Mouse (Mus musculus) liver, embryonic 16.5 days (tissue): ENCODE measurements around the gene Bag1. TPM values are rescaled to one million over a fixed set of nuclear protein-coding genes. Genes with fewer than 3 reads are reported as not detected.

Experiments used
- ATAC-seq: fragments of 200-750 bp; cut with Nextera tagmentation; 2 replicates; pipeline ENCODE4 v1.8.0; 2017; ENCODE audit warnings: low read depth, mild to moderate bottlenecking, moderate number of reproducible peaks, moderate library complexity
- H3K27ac ChIP-seq: fragments of 300-500 bp; sonication (generic); 2 replicates; pipeline ENCODE4 v1.5.1; 2014; ENCODE audit warnings: mild to moderate bottlenecking, low read length
- H3K27me3 ChIP-seq: fragments of 300-500 bp; sonication (generic); 2 replicates; pipeline ENCODE4 v1.6.1; 2014; ENCODE audit warnings: low read depth, low read length, mixed read lengths; ENCODE audit not compliant: control insufficient read depth, insufficient read depth
- H3K36me3 ChIP-seq: fragments of 300-500 bp; sonication (generic); 2 replicates; pipeline ENCODE4 v1.6.1; 2014; ENCODE audit warnings: mild to moderate bottlenecking; ENCODE audit not compliant: control insufficient read depth, insufficient read depth
- H3K4me1 ChIP-seq: fragments of 300-500 bp; sonication (generic); 2 replicates; pipeline ENCODE4 v1.6.1; 2014; ENCODE audit warnings: low read depth, low read length, mixed read lengths; ENCODE audit not compliant: control insufficient read depth
- H3K4me2 ChIP-seq: fragments of 300-500 bp; sonication (generic); 2 replicates; pipeline ENCODE4 v1.6.1; 2014; ENCODE audit warnings: low read depth, low read length, mixed read lengths
- H3K4me3 ChIP-seq: fragments of 300-500 bp; sonication (generic); 2 replicates; pipeline ENCODE4 v1.5.1; 2014; ENCODE audit warnings: low read depth, mild to moderate bottlenecking, low read length
- H3K9ac ChIP-seq: fragments of 300-500 bp; sonication (generic); 2 replicates; pipeline ENCODE4 v1.6.1; 2014; ENCODE audit warnings: low read depth, low read length
- H3K9me3 ChIP-seq: fragments of 300-500 bp; sonication (generic); replicated peaks from 2 replicates; pipeline ENCODE4 v1.6.1; 2016; ENCODE audit warnings: low read length; ENCODE audit not compliant: control insufficient read depth
- WGBS: fragments of 180-500 bp; shearing (Covaris S2); extraction: QIAGEN DNeasy Blood & Tissue Kit; methylation state at CpG from one replicate; pipeline ENCODE4 v1.1.7; 2014; ENCODE audit not compliant: insufficient replicate concordance; 5-methylcytosine and 5-hydroxymethylcytosine counted together
- microRNA-seq: library from miRNA; unstranded; fragments of <30 nt; microRNA quantifications from one replicate; pipeline ENCODE4, GENCODE M21; 2016
- polyA plus RNA-seq: library from polyadenylated mRNA; unstranded; fragments of >200 nt; fragmentation: Nextera tagmentation; extraction: Ambion mirVana; gene quantifications from 2 replicates; pipeline ENCODE4 v1.2.1, GENCODE M21; 2015

Bag1 gene
- polyA plus RNA-seq, 1 experiment from 2014 or later = 99.7 TPM

DNA sequence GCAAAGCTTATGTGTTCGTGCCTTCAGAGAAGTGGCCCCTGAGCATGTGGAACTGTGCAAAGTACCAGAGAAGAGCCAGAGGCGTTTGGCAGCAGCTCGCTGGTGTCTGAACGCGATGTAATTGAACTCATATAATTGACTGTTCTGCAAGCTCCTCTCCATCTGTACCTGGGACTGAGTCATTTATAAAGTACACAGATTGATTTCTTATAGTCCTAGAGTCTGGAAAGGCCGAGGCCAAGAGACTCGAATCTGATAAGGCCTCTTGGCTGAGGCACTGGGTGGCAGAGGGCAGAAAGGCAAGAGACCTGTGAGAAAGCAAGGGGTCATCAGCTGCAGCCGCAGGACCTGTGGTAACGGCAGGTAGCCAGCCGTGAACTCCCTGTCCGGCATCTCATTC lies 59.3 kb downstream of the Bag1 start:
- Histone ChIP-seq H3K4me1 (no peaks in the 10 kb centered on the region; the same call in 1 of the 2 replicates), H3K36me3 (no peaks in the 10 kb centered on the region), H3K27ac (no peak overlapping the region), H3K4me3 (no peak overlapping the region), H3K4me2 (no peak overlapping the region), H3K9ac (no peak overlapping the region), H3K9me3 (no peaks in the 10 kb centered on the region), H3K27me3 (no peaks in the 10 kb centered on the region)
- 66% methylated on average over 11 of the region's 11 CpGs for WGBS
- ATAC-seq = no peak

Small RNA genes lying within 50 kb of the gene (microRNA-seq; reads per million reads assigned to microRNA genes)
- gene Mir3094 = 3.2 reads per million, percentile 10 among the genes with 10 or more reads in this experiment

Other genes with a start within 250 kb of the Bag1 start
- gene Aptx, start 245.1 kb downstream of the Bag1 start, polyA plus RNA-seq = 7.9 and 8.1 TPM in 2 replicates
- 103 and 120 TPM in 2 replicates for gene Dnaja1, start 226.1 kb downstream of the Bag1 start, polyA plus RNA-seq
- gene Smu1, start 190.4 kb downstream of the Bag1 start, polyA plus RNA-seq = 59.9 and 66.8 TPM in 2 replicates
- 29.7 and 32.6 TPM in 2 replicates for gene B4galt1, start 94.3 kb downstream of the Bag1 start, polyA plus RNA-seq
- gene Spink4, start 28.2 kb downstream of the Bag1 start, polyA plus RNA-seq = 0.90 and 2.9 TPM in 2 replicates
- gene Chmp5, start 113 bp upstream of the Bag1 start, polyA plus RNA-seq = 41.8 and 44.6 TPM in 2 replicates
- gene Nfx1, start 22.6 kb upstream of the Bag1 start, polyA plus RNA-seq = 30.5 and 31.5 TPM in 2 replicates
- 1.1 and 1.4 TPM in 2 replicates for gene Aqp7, start 99.8 kb upstream of the Bag1 start, polyA plus RNA-seq
- 10.4 and 11.4 TPM in 2 replicates for gene Aqp3, start 149.9 kb upstream of the Bag1 start, polyA plus RNA-seq
- 8.5 and 10.1 TPM in 2 replicates for gene Nol6, start 176.2 kb upstream of the Bag1 start, polyA plus RNA-seq
- 47.9 and 56.0 TPM in 2 replicates for gene Ube2r2, start 187.4 kb upstream of the Bag1 start, polyA plus RNA-seq